Mouse (Mus musculus): ENCODE data around the gene T2.
"Not testable (repeated sequence)": the region's sequence is repeated elsewhere in the genome, so short reads cannot be mapped to it uniquely, and the experiment has no call there.

The T2 gene

DNA sequence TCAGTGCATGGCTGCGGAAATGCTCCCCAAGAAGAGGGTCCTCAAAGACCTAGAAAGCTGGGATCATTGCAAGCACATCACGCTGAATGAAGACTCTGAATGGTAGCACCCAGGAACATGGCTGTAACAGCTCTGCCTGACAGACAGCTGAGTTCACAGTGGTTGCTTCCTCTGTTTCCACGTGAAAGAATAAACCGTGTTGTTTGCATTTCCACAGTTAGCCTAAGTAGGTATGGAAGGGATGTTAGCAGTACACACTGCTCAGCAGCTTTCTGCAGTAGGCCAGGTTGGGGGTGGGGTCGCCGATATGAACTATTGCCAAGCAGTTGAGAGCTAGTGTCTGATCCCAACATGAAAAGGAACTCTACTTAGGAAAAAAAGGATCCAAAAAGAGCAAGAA, at the start of gene T2:
Gene T2 (plus strand): TSS at position 301 of the 400 bp plus-strand sequence.
- DNase-seq (ENCODE audit: low read depth, low spot score): no peak

- peak; percentile 94 for DNase-seq (ENCODE audit: low read depth, low spot score)
These were observed 44.8 kb upstream of the T2 start, which contains the start of gene Sft2d1 for GRCm38 (mm10) chr17:8310838-8311614. TSS of gene Sft2d1 (plus strand) at chr17:8311102.

DNA sequence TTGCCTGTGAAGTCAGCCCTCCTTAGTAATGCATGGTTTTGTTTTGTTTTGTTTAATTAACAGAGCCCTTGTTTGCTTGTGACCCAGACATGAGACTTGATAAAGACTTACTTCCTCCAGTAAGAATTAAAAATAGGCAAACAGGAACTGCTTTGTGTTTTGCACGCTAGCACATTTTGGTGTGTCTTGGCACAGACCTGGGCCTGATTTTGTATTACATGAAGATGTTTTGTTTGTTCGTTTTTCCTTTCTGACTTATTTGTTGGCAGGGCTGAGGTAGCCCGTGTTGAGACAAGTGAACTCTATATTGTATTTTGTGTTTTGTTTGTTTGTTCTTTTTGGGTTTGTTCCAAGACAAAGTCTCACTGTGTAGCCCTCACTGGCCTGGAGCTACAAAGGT, 44.0 kb upstream of the T2 start:
- no peak for DNase-seq (ENCODE audit: low read depth, low spot score)

- no peak for DNase-seq (ENCODE audit: low read depth, low spot score)
These were observed 41.8 kb upstream of the T2 start for GRCm38 (mm10) chr17:8313976-8314375.

DNA sequence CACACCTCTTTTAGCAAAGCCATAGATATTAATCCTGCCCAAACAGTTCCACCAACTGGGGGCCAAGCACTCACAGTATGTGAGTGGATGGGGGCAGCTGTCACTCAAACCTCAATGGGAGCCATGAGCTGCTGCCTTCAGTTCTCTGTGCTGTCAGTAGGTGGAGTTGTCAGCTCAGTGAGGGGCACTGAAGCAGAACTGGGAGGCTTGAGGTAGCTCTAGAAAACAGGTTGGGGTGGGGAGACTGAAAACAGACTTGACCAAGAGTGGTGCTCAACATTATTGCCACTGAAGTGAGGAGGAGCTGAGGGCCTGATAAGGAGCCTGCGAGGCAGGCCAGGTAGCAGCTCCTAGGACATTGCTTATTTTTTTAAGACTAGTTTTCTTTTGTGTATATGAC, 39.5 kb upstream of the T2 start:
- no peak for DNase-seq (ENCODE audit: low read depth, low spot score)

DNA sequence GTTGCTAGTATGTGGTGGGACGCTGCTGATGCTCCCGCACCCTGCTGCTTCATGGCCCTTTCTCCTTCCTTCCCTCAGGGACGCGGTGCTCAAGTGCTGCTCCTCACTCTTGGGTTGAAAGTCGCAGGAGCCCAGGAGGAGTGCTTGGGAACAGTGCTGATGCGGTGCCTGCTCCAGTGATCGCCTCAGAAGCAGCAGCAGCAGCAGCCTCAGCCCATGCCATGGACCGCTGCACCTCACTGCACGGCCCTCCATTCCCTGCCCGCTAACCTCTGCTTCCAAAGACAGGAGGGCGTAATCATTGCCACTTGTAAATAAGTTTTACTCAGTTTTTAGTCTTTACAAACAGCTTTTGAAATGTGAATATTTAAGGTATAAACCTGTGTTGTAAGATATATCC, 28.9 kb upstream of the T2 start:
- not testable (repeated sequence) for DNase-seq (ENCODE audit: low read depth, low spot score)

DNA sequence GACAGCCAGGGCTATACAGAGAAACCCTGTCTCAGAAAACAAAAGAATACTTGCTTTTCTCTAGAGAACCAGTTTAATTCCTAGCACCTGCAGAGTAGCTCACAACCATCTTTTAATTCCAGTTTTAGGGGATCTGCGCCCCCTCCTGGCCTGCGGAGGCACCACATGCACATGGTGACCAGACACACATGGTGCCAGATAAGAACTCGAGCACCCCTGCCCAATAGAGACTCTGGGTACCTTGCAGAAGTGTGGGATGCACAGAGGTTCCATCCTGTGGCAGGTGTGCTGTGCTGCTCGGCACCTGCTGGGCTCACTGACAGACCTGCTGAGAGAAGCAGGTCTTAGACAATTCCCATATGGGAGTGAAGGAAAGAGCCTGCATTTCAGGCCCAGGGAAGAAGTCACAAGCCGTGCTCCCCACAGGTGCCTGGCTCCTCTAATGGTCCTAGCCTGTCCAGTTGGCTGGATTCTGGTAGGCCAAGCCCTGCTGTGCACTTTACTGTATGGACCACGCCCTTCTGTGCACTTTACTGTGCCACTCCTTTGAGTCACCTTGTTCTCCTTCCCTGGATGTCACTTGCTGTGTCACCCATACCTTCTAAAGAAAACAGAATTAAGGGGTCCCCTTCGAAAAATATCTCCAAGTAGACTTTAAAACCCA, 27.1 kb upstream of the T2 start:
- DNase-seq (ENCODE audit: low read depth, low spot score): no peak

- DNase-seq (ENCODE audit: low read depth, low spot score): no peak
These were observed 25.2 kb upstream of the T2 start for GRCm38 (mm10) chr17:8330602-8331001.

GRCm38 (mm10) chr17:8337159-8337558, 18.6 kb upstream of the T2 start, which contains the start of gene Prr18:
TSS of gene Prr18 (plus strand) at chr17:8337459.
- DNase-seq (ENCODE audit: low read depth, low spot score): not testable (repeated sequence)

- DNase-seq (ENCODE audit: low read depth, low spot score): no peak
These were observed 16.0 kb upstream of the T2 start for GRCm38 (mm10) chr17:8339666-8340374.

DNA sequence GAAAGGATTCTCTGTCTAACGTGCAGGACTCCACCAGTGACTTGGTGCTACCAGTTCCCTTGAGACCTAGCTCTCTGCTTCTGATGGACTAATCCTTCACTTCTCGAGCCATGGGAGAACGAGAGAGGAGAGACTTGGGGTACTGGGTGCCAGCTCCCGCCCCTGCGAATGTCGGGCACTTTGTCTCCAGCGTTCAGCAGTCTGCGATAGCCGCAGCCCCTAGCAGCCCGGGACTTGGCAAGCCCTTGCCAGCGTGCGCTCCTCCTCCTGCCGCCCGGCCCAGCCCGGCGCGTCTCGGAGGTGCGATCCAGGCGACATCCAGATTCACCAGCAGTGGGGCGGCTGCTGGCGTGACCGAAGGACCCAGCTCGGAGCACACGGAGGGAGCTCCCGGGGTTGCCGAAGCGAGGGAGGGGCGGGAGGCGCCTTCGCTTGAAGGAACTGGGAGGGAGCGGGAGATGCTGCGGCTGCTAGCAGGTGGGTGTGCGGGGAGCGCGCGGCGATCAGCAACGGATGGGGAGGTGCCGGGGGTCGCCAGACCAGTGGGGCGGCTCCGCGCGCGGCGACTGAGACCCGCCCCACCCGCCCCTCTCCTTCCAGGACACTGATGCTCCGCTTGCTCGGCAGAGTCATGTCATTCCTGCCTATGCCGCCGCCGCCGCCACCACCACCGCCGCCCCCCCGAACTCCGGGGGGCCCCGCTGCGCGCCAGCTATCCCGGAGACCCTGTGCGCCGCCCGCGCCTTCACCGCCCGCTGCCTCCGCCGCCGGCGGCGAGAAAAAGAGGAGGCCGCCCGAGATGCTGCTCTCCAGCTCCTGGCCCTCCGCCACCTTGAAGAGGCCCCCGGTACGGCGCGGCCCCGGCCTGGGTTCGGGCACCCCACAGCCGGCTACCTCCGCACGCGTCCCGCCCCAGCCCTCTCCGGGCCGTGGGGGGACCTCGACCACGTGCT, 15.1 kb upstream of the T2 start:
- DNase-seq (ENCODE audit: low read depth, low spot score): no peak

DNA sequence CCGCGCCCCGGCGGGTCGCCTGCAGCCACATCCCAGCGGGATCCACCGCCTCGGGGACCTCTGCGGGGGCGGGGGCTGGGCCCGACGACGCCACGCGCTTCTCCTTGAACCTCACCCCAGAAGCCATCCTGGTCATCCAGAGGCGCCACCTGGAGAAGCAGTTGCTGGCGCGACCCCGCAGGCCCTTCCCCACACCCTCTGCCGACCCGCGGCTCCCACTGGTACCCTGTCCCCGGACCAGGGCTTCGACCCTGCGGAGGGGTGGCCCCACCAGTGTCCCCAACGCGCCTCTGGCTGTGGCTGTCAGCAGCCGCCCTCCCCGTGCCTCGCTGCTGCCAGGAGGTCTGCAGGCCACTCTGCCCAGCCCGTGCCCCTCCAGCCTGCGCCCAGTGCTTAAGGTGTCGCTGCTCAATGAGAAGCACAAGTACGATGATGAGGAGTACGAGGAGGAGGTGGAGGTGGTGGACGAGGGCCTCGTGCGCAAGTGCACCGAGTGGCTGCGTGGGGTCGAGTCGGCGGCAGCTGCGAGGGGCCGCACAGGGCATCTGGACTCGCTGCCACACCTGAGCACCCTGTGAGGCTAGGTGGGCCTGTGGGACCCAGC, 14.3 kb upstream of the T2 start:
- DNase-seq (ENCODE audit: low read depth, low spot score): no peak

GRCm38 (mm10) chr17:8342706-8343105, 13.1 kb upstream of the T2 start:
- no peak for DNase-seq (ENCODE audit: low read depth, low spot score)

DNA sequence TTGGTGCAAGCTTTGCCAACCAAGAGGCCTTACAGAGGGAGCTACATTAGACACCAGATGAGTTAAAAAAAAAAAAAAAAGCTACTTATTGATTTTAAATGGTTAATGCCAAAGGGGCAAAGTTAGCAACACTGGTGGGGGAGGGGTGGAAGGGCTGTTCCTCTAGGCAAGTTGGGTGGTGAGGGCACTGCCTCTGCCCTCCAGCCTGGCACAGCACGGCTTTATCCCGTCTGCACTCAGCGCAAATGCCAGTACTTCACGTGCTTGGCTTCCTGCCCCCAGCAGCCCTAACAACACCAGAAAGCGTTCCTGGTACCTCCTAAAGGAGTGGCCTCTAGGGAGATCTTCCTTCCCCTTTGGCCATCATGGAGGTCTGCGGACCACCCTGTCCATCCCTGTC, 12.4 kb upstream of the T2 start:
- DNase-seq (ENCODE audit: low read depth, low spot score): no peak

DNA sequence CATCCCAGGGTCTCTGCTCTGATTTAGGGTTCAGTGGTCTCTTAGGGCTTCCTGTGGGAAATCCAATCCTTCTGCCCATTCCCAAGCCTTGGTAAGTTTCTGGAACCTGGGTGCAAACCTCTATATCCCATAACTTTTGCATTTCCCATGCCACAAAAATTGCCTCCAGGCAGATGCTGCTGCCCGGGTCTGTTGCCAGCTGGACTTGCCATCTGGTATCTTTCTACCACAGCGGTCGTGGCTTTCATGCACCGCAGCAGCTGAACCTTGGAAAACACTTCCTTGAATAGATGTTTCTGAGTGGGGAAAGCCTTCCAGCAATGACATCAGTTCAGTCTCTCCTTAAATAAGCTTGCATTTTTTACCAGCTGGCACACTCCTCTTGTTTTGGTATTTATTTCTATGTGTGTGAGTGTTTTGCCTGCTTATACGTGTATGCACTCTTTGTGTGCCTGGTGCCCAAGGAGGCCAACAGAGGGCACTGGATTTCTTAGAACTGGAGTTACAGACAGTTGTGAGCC, 8.0 kb upstream of the T2 start:
- no peak for DNase-seq (ENCODE audit: low read depth, low spot score)

DNA sequence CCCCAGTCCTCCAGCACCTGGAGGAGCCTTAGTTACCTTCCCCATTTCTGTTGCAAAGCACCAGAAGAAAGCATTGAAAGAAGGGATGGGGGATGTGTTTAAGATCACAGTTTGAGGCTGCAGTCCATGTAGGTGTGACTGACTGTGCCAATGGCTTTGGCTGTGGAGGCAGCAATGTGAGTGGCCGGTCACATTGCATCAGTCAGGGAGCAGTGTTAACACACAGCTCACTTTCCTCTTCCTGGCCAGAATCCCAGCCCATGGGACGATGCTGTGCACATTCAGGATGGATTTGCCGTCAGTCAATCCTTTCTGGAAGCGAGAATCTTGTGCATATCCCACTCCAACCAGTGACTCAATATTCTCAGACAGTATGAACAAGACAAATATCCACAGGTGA, 6.9 kb upstream of the T2 start:
- DNase-seq (ENCODE audit: low read depth, low spot score): no peak

- DNase-seq (ENCODE audit: low read depth, low spot score): peak; percentile 79
These were observed 4.7 kb upstream of the T2 start for GRCm38 (mm10) chr17:8351088-8351487.

DNA sequence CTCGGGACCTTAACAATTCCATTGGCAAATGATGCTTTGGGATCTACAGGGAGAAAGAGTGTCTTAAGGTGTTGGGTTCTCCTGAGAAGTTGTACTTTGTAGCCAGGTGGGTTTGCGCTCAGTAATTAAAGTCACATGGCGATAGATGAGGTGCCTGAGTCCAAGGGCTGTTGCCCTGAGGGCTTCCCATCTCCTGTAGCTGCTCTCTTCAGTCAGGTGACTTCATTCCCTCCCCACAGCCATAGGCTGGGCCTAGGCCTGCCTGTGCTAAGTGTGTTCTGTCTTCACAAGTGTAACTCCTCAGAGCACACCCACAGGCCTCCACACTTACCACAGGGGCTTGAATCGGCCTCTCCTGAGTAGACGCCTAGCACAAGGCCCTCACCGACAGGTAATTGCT, 1.7 kb downstream of the T2 start:
- DNase-seq (ENCODE audit: low read depth, low spot score): no peak

- DNase-seq (ENCODE audit: low read depth, low spot score): no peak
These were observed 5.1 kb downstream of the T2 start for GRCm38 (mm10) chr17:8360876-8361275.

- no peak for DNase-seq (ENCODE audit: low read depth, low spot score)
These were observed 5.7 kb downstream of the T2 start for GRCm38 (mm10) chr17:8361281-8362103.

All from telencephalon, adult 2 months (tissue).